Mouse (Mus musculus): Measurements from ENCODE around the gene Fance. TPM values are rescaled to one million over a fixed set of nuclear protein-coding genes. Genes with fewer than 3 reads are reported as not detected.

The Fance gene
- total and polyA plus RNA-seq, 2 experiments from 2014 or later, result 26.1 to 33.4 TPM

DNA sequence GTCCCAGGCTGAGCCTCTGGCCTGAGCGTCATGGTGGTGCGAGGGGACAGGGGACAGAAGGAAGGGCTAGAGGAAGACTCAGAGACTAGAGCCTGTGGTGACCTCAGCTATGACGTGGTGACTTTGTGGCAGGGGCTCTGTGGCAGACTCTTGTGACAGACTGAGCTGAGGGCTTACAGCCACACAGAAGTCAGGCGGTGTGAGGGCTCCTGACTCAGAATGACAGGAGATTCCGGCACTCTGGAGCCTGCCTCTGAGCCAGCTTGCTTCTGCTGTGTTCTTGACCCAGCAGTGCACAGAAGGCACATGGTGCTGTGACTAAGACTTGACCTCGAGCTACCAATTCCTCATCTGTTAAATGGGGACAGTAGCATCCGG lies 32.9 kb upstream of the Fance start:
- no peak for ATAC-seq (ENCODE audit: low FRiP score)
- Histone ChIP-seq H3K27me3 (ENCODE audit: insufficient read depth, low read length) (no peaks in the 10 kb centered on the region), H3K4me1 (ENCODE audit: insufficient read depth, low read length) (no peaks in the 10 kb centered on the region), H3K4me2 (ENCODE audit: low read depth, low read length, poor library complexity, severe bottlenecking) (no peak overlapping the region), H3K27ac (ENCODE audit: low read depth, low read length) (no peak overlapping the region), H3K4me3 (ENCODE audit: low read depth, low read length) (no peak overlapping the region), H3K36me3 (ENCODE audit: insufficient read depth, low read length) (no peaks in the 10 kb centered on the region), H3K9me3 (ENCODE audit: low read length) (no peaks in the 10 kb centered on the region), H3K9ac (replicated peaks; ENCODE audit: low read length, poor library complexity, severe bottlenecking) (no peak overlapping the region)
- 72% methylated on average over 7 of the region's 7 CpGs for WGBS
- no peak for DNase-seq (ENCODE audit: low spot score)
- TF ChIP-seq CTCF (IDR thresholded peaks at IDR 0.05), result no peak

DNA sequence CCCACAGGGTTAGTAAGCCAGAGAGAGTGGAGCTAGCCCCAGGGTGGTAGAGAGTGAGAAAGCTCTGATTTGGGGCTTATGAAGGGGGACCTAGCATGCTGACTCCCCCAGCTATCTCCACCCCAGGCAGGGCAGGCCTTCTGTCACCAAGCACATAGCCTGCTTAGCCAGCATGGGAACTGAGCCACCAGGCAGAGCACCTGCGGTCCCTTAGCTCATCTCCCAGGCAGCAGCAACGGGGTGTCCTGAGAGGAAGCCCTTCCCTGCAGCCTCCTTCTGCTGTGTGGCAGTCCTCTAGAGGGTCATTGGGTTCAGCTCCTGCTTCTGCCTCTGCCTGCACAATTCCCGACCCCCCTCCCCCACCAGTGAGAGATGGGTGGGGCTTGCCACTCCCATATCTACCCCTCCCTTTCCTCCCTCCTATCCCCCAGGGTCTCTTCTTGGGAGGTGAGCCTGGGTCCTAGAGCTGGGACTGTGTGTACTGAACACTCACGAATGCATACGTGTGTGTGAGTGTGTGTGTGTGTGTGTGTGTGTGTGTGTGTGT lies 32.4 kb upstream of the Fance start:
- DNase-seq (ENCODE audit: low spot score) (no peak), ATAC-seq (ENCODE audit: low FRiP score) (no peak)
- H3K9me3 ChIP-seq (ENCODE audit: low read length), result no peaks in the 10 kb centered on the region
- no peak overlapping the region for H3K9ac ChIP-seq (replicated peaks; ENCODE audit: low read length, poor library complexity, severe bottlenecking)
- no peaks in the 10 kb centered on the region for H3K27me3 ChIP-seq (ENCODE audit: insufficient read depth, low read length)
- H3K4me1 ChIP-seq (ENCODE audit: insufficient read depth, low read length), result no peaks in the 10 kb centered on the region
- no peak overlapping the region for H3K27ac ChIP-seq (ENCODE audit: low read depth, low read length)
- H3K4me2 ChIP-seq (ENCODE audit: low read depth, low read length, poor library complexity, severe bottlenecking), result no peak overlapping the region
- WGBS, result 53% methylated on average over 5 of the region's 5 CpGs
- TF ChIP-seq CTCF (IDR thresholded peaks at IDR 0.05), result no peak
- H3K4me3 ChIP-seq (ENCODE audit: low read depth, low read length), result no peak overlapping the region
- H3K36me3 ChIP-seq (ENCODE audit: insufficient read depth, low read length), result no peaks in the 10 kb centered on the region

DNA sequence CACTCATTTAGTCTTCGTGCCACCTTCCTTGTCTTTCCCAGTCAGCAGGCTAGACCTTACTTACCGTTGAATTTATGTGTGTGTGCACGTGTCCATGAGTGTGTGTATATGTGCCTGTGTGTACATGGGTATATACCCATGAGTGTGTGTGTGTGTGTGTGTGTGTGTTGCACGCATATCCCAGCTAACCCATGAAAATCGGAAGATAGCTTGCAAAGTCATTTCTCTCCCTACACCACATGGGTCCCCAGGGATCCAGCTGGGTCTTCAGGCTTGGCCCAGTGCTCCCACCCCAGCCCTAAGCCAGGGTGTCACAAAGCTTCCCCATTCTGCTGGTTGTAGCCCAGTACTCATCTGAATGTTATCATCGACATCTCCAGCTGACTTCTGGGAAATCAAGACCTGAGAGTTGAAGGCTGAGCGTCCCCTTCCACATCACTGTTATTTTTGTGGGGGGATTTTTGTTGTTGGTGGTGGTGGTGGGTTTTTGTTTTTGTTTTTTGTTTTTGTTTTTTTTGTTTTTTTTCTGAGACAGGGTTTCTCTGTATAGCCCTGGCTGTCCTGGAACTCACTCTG lies 31.4 kb upstream of the Fance start:
- Histone ChIP-seq H3K4me1 (ENCODE audit: insufficient read depth, low read length) (no peaks in the 10 kb centered on the region), H3K27me3 (ENCODE audit: insufficient read depth, low read length) (no peaks in the 10 kb centered on the region), H3K4me2 (ENCODE audit: low read depth, low read length, poor library complexity, severe bottlenecking) (no peak overlapping the region), H3K9me3 (ENCODE audit: low read length) (no peaks in the 10 kb centered on the region), H3K27ac (ENCODE audit: low read depth, low read length) (no peak overlapping the region), H3K36me3 (ENCODE audit: insufficient read depth, low read length) (no peaks in the 10 kb centered on the region), H3K4me3 (ENCODE audit: low read depth, low read length) (no peak overlapping the region), H3K9ac (replicated peaks; ENCODE audit: low read length, poor library complexity, severe bottlenecking) (no peak overlapping the region)
- ATAC-seq (ENCODE audit: low FRiP score) (no peak), DNase-seq (ENCODE audit: low spot score) (no peak)
- WGBS, result 93% methylated on average over 7 of the region's 7 CpGs
- no peak for TF ChIP-seq CTCF (IDR thresholded peaks at IDR 0.05)

DNA sequence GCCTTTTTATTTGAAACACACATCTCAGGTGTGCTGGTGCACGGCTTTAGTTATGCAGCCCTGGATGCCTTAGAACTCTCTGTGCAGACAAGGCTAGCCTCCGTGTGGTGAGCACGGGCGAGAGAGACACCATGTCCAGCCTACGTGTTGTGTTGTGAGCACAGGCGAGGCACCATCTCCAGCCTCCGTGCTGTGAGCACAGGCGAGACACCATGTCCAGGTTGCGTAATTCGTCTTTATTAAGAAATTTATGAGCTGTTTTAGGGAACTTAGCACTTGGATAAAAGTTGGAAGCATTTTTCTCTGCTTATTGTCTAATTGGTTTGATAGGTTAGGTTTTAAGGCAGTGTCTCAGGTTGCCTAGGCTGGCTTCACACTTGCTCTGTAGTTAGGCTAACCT lies 30.1 kb upstream of the Fance start:
- DNase-seq (ENCODE audit: low spot score) (no peak), ATAC-seq (ENCODE audit: low FRiP score) (no peak)
- WGBS, result 90% methylated on average over 10 of the region's 10 CpGs
- no peaks in the 10 kb centered on the region for H3K9me3 ChIP-seq (ENCODE audit: low read length)
- no peak overlapping the region for H3K9ac ChIP-seq (replicated peaks; ENCODE audit: low read length, poor library complexity, severe bottlenecking)
- no peak overlapping the region for H3K4me2 ChIP-seq (ENCODE audit: low read depth, low read length, poor library complexity, severe bottlenecking)
- no peak overlapping the region for H3K4me3 ChIP-seq (ENCODE audit: low read depth, low read length)
- TF ChIP-seq CTCF (IDR thresholded peaks at IDR 0.05), result no peak
- no peaks in the 10 kb centered on the region for H3K27me3 ChIP-seq (ENCODE audit: insufficient read depth, low read length)
- H3K27ac ChIP-seq (ENCODE audit: low read depth, low read length), result no peak overlapping the region
- no peaks in the 10 kb centered on the region for H3K36me3 ChIP-seq (ENCODE audit: insufficient read depth, low read length)
- no peaks in the 10 kb centered on the region for H3K4me1 ChIP-seq (ENCODE audit: insufficient read depth, low read length)

DNA sequence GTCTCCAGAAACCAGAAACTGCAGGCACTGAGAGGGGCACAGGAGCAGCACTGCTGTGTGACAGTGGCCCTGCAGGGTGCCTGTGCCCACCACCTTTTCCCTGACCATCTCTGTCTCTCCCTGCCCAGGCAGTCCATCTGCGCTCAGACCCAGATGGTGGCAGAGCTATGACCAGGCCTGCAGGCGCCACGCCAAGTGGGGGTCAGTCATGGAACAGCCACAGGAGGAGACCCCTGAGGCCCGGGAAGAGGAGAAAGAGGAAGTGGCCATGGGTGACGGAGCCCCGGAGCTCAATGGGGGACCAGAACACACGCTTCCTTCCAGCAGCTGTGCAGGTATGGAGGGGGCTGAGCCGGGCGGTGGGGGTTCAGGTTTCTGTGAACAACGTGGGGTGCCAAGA lies 27.2 kb upstream of the Fance start:
- no peak overlapping the region for H3K27ac ChIP-seq (ENCODE audit: low read depth, low read length)
- no peak overlapping the region for H3K4me3 ChIP-seq (ENCODE audit: low read depth, low read length)
- H3K4me2 ChIP-seq (ENCODE audit: low read depth, low read length, poor library complexity, severe bottlenecking), result no peak overlapping the region
- no peak overlapping the region for H3K9ac ChIP-seq (replicated peaks; ENCODE audit: low read length, poor library complexity, severe bottlenecking)
- DNase-seq (ENCODE audit: low spot score), result no peak
- no peaks in the 10 kb centered on the region for H3K9me3 ChIP-seq (ENCODE audit: low read length)
- 82% methylated on average over 10 of the region's 10 CpGs for WGBS
- no peak for TF ChIP-seq CTCF (IDR thresholded peaks at IDR 0.05)
- H3K36me3 ChIP-seq (ENCODE audit: insufficient read depth, low read length), result no peaks in the 10 kb centered on the region
- no peaks in the 10 kb centered on the region for H3K4me1 ChIP-seq (ENCODE audit: insufficient read depth, low read length)
- no peaks in the 10 kb centered on the region for H3K27me3 ChIP-seq (ENCODE audit: insufficient read depth, low read length)
- no peak for ATAC-seq (ENCODE audit: low FRiP score)

DNA sequence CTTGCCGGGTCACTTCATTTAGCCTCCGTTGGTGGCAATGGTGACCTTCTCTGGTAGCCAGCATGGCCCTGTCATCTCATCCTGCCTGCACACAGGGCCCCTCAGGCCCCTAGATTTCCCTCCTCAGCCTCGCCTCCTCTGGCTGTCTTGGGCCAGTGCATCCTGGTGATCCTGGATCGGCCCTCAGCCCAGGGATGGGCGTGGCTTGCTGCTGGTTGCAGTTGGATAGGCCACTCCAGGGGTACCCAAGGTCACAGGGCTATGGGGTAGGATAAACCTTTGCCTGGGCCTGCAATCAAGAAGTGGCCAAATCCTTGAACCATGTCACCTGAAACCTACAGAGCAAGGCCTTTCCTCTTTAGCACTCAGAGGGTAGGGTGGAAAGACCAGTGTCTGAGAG lies 26.4 kb upstream of the Fance start:
- no peaks in the 10 kb centered on the region for H3K36me3 ChIP-seq (ENCODE audit: insufficient read depth, low read length)
- no peaks in the 10 kb centered on the region for H3K27me3 ChIP-seq (ENCODE audit: insufficient read depth, low read length)
- H3K4me3 ChIP-seq (ENCODE audit: low read depth, low read length), result no peak overlapping the region
- 41% methylated on average over 5 of the region's 5 CpGs for WGBS
- H3K9ac ChIP-seq (replicated peaks; ENCODE audit: low read length, poor library complexity, severe bottlenecking), result no peak overlapping the region
- H3K4me1 ChIP-seq (ENCODE audit: insufficient read depth, low read length), result no peaks in the 10 kb centered on the region
- TF ChIP-seq CTCF (IDR thresholded peaks at IDR 0.05), result no peak
- ATAC-seq (ENCODE audit: low FRiP score) (no peak), DNase-seq (ENCODE audit: low spot score) (no peak)
- no peak overlapping the region for H3K4me2 ChIP-seq (ENCODE audit: low read depth, low read length, poor library complexity, severe bottlenecking)
- no peaks in the 10 kb centered on the region for H3K9me3 ChIP-seq (ENCODE audit: low read length)
- no peak overlapping the region for H3K27ac ChIP-seq (ENCODE audit: low read depth, low read length)
